Mouse (Mus musculus) thymus, adult 2 months (tissue): ENCODE measurements around the gene Flt4.
"Not testable (repeated sequence)": the region's sequence is repeated elsewhere in the genome, so short reads cannot be mapped to it uniquely, and the experiment has no call there.

Source experiments
- CTCF ChIP-seq: fragments of 200-500 bp; IDR thresholded peaks from 2 replicates; pipeline ENCODE4 v1.5.1; 2012; ENCODE audit warnings: mild to moderate bottlenecking, control low read depth, low read length, moderate library complexity, borderline replicate concordance; ENCODE audit not compliant: control insufficient read depth, poor library complexity, insufficient read depth; ENCODE audit errors: extremely low read depth
- POLR2A ChIP-seq: fragments of 200-500 bp; IDR thresholded peaks from 2 replicates; pipeline ENCODE4 v1.6.1; 2012; ENCODE audit warnings: mild to moderate bottlenecking, low read length, control low read depth, moderate library complexity; ENCODE audit not compliant: control insufficient read depth, poor library complexity, insufficient read depth; ENCODE audit errors: extremely low read depth

DNA sequence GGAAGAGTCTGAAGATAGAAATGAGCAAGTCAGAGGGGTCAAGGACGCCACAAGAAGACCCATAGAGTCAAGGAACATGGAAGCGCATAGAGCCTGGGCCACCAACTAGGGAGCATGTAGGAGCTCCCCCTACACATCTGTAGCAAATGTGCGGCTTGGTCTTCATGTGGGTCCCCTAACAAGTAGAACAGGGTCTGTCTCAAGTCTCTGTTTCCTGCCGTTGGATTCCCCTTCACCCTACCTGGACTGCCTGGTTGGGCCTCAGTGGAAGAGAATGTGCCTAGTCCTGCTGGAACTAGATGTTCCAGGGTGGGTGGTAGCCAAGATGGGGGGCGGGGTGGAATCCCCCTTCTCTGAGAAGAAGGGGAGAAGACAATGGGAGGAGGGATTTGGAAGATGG, 757 bp upstream of the Flt4 start:
- TF ChIP-seq POLR2A, CTCF: not testable (repeated sequence)
